Mouse (Mus musculus) heart, postnatal 0 days (tissue): ENCODE measurements around the gene Gab1. TPM values are rescaled to one million over a fixed set of nuclear protein-coding genes. Genes with fewer than 3 reads are reported as not detected.
A peak's percentile ranks its signal among the peaks of the same experiment; 100 is the strongest.
"Not testable (repeated sequence)": the region's sequence is repeated elsewhere in the genome, so short reads cannot be mapped to it uniquely, and the experiment has no call there.

Experiments used
- ATAC-seq: fragments of 200-750 bp; cut with Nextera tagmentation; 2 replicates; pipeline ENCODE4 v1.8.0; 2017; ENCODE audit warnings: low read depth, moderate number of reproducible peaks, moderate library complexity; ENCODE audit not compliant: insufficient read depth
- DNase-seq: peaks from one replicate; pipeline ENCODE4 v3.0.0-alpha.2; 2016; ENCODE audit warnings: low spot score
- H3K27ac ChIP-seq: fragments of 300-500 bp; sonication (generic); 2 replicates; pipeline ENCODE4 v1.5.1; 2014; ENCODE audit warnings: low read depth, mild to moderate bottlenecking
- H3K27me3 ChIP-seq: fragments of 300-500 bp; sonication (generic); 2 replicates; pipeline ENCODE4 v1.6.1; 2014; ENCODE audit warnings: low read length, mixed read lengths; ENCODE audit not compliant: control insufficient read depth, insufficient read depth
- H3K36me3 ChIP-seq: fragments of 300-500 bp; sonication (generic); replicated peaks from 2 replicates; pipeline ENCODE4 v1.6.1; 2014; ENCODE audit warnings: low read length, mixed read lengths; ENCODE audit not compliant: control insufficient read depth, insufficient read depth
- H3K4me1 ChIP-seq: fragments of 300-500 bp; sonication (generic); 2 replicates; pipeline ENCODE4 v1.6.1; 2014; ENCODE audit warnings: antibody characterized with exemption; ENCODE audit not compliant: control insufficient read depth, insufficient read depth
- H3K4me2 ChIP-seq: fragments of 300-500 bp; sonication (generic); 2 replicates; pipeline ENCODE4 v1.6.1; 2014; ENCODE audit warnings: low read depth, mild to moderate bottlenecking, low read length, moderate library complexity
- H3K4me3 ChIP-seq: fragments of 300-500 bp; sonication (generic); 2 replicates; pipeline ENCODE4 v1.5.1; 2014; ENCODE audit warnings: low read depth, low read length
- H3K9ac ChIP-seq: fragments of 300-500 bp; sonication (generic); replicated peaks from 2 replicates; pipeline ENCODE4 v1.6.1; 2014; ENCODE audit warnings: low read depth, low read length, mixed read lengths
- H3K9me3 ChIP-seq: fragments of 300-500 bp; sonication (generic); replicated peaks from 2 replicates; pipeline ENCODE4 v1.6.1; 2016; ENCODE audit warnings: low read length; ENCODE audit not compliant: control insufficient read depth
- CTCF ChIP-seq: IDR thresholded peaks from 2 replicates; pipeline ENCODE4 v1.5.1; 2016; ENCODE audit warnings: antibody characterized with exemption, control low read depth, low read depth
- EP300 ChIP-seq: IDR thresholded peaks from 2 replicates; pipeline ENCODE4 v1.6.1; 2016; ENCODE audit warnings: antibody characterized with exemption, low read depth
- whole genome bisulfite sequencing: fragments of 180-500 bp; shearing (Covaris S2); extraction: QIAGEN DNeasy Blood & Tissue Kit; methylation state at CpG from one replicate; pipeline ENCODE4 v1.1.7; 2014; 5-methylcytosine and 5-hydroxymethylcytosine counted together
- polyA plus RNA-seq: library from polyadenylated mRNA; unstranded; fragments of >200 nt; fragmentation: Nextera tagmentation; extraction: Ambion mirVana; gene quantifications from 2 replicates; pipeline ENCODE4 v1.2.1, GENCODE M21; 2015
- total RNA-seq: library from RNA; depleted of rRNA; stranded (reverse); fragments of >200 nt; gene quantifications from 2 replicates; pipeline ENCODE4 v1.2.3, GENCODE M21; 2014; ENCODE audit warnings: low replicate concordance

Gene Gab1
- total and polyA plus RNA-seq, 2 experiments from 2014 or later = 18.8 to 54.0 TPM

DNA sequence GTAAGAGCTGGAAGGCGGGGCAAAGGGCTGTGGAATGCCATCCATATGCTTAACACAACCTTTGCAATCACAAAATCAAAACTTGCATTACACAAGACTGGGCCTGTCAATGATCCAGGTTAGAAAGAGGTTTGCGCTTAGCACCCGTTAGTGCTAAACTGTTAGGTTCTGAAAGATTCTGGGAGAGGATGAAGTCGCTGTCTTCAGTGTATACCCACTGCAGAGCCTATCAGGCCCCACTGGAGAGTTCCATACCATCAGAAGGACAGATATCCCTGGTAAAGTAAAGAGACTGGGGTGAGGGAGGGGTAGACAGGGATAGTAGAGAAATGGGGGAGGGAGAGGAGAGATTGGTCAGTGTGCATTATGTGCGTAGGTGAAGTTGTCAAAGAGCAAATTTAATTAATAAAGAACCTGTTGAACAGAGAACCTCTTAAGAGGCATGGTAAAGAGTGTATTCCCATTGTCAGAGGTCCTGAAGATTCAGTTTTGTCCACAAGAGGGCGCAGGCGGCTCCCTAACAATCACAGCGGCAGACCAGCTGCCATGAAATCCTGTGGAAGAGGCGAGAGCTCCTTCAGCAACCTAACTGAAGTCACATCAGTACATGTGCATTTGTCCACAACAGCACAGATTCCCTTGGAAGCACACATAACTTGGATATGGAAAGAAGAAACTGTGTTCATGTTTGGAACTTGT is 127.2 kb downstream of the Gab1 start:
- Histone ChIP-seq H3K4me3 (no peak overlapping the region), H3K36me3 (no peaks in the 10 kb centered on the region), H3K9me3 (no peaks in the 10 kb centered on the region), H3K4me1 (no peaks in the 10 kb centered on the region), H3K4me2 (no peak overlapping the region), H3K27ac (no peak overlapping the region), H3K9ac (no peak overlapping the region), H3K27me3 (no peaks in the 10 kb centered on the region)
- 27% methylated on average over 9 of the region's 9 CpGs for WGBS
- peak; percentile 72; the same call in 1 of the 2 replicates for ATAC-seq
- no peak for TF ChIP-seq EP300
- TF ChIP-seq CTCF = peak; percentile 93
- peak; percentile 79 for DNase-seq

DNA sequence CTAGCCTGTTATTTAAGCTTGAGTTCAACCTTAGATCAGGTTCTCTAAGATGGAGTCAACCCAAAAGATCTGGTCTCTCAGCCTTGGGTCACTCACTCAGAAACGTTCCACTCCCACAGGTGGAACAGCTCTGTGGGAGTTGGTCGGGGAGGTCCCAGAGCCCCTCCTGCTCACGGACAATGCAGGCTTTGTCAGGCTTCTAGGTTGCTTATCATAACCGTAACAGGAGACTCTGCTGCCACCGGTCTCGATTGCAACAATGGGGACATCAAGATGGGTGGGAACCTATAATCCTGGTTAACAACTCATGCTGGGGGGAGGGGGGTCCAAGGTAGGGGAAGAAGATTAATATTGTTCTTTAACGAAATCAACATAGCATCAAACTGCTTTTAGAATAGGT is 127.9 kb downstream of the Gab1 start:
- Histone ChIP-seq H3K4me2 (no peak overlapping the region), H3K27ac (no peak overlapping the region), H3K9me3 (no peaks in the 10 kb centered on the region), H3K4me3 (no peak overlapping the region), H3K27me3 (no peaks in the 10 kb centered on the region), H3K4me1 (no peaks in the 10 kb centered on the region), H3K9ac (no peak overlapping the region), H3K36me3 (no peaks in the 10 kb centered on the region)
- WGBS = 67% methylated on average over 7 of the region's 7 CpGs
- DNase-seq = no peak
- TF ChIP-seq CTCF = no peak
- TF ChIP-seq EP300 = no peak
- no peak for ATAC-seq

DNA sequence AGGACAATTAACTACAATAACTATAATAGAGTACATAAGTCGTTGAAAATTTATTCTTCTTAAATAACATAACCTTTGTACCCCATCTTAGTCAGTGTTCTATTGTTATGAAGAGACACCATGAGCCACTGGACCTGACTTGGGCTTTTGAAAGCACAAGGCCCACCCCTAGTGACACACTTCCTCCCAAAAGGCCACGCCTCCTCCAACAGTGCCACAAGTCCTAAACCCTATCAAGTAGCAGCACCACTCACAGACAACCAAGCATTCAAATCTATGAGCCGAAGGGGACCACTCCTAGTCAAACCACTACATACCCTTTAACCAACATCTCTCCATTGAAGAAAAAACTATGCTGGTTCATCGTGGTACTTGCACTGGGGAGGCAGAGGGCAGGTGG is 131.2 kb downstream of the Gab1 start:
- no peaks in the 10 kb centered on the region for H3K9me3 ChIP-seq
- no peak overlapping the region for H3K4me2 ChIP-seq
- no peak overlapping the region for H3K9ac ChIP-seq
- TF ChIP-seq EP300 = no peak
- no peak for TF ChIP-seq CTCF
- H3K27me3 ChIP-seq = no peaks in the 10 kb centered on the region
- no peak for DNase-seq
- WGBS = 91% methylated on average over 4 of the region's 4 CpGs
- no peaks in the 10 kb centered on the region for H3K36me3 ChIP-seq
- no peak overlapping the region for H3K27ac ChIP-seq
- ATAC-seq = no peak
- H3K4me1 ChIP-seq = no peaks in the 10 kb centered on the region
- no peak overlapping the region for H3K4me3 ChIP-seq

DNA sequence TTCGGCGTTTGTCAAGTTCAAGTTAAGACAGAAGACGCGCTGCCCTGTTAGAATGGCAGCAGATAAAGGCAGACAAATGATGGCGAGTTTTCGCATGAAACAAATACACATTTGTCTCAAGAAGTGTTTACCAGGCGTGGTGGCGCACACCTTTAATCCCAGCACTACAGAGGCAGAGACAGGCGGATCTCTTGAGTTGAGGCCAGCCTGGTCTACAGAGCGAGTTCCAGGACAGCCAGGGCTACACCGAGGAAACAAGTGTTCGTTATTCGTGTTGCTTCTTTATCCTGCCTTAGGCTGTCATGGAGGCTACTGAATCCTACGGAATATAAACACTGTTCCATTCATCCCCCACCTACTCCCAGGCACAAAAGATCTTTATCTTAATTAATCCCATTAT is 140.4 kb downstream of the Gab1 start:
- Histone ChIP-seq H3K9ac (peak overlapping the region; percentile 47; the same call in 1 of the 2 replicates), H3K9me3 (no peaks in the 10 kb centered on the region), H3K4me3 (peak overlapping the region; percentile 97), H3K4me1 (peaks cover 10% of the 10 kb centered on the region), H3K4me2 (peak overlapping the region; percentile 41), H3K27me3 (no peaks in the 10 kb centered on the region), H3K27ac (peak overlapping the region; percentile 99), H3K36me3 (peaks cover 9% of the 10 kb centered on the region; the same call in 1 of the 2 replicates)
- 13% methylated on average over 14 of the region's 14 CpGs for WGBS
- DNase-seq (no peak), ATAC-seq (peak; percentile 10; the same call in 1 of the 2 replicates)
- no peak for TF ChIP-seq CTCF
- no peak for TF ChIP-seq EP300

DNA sequence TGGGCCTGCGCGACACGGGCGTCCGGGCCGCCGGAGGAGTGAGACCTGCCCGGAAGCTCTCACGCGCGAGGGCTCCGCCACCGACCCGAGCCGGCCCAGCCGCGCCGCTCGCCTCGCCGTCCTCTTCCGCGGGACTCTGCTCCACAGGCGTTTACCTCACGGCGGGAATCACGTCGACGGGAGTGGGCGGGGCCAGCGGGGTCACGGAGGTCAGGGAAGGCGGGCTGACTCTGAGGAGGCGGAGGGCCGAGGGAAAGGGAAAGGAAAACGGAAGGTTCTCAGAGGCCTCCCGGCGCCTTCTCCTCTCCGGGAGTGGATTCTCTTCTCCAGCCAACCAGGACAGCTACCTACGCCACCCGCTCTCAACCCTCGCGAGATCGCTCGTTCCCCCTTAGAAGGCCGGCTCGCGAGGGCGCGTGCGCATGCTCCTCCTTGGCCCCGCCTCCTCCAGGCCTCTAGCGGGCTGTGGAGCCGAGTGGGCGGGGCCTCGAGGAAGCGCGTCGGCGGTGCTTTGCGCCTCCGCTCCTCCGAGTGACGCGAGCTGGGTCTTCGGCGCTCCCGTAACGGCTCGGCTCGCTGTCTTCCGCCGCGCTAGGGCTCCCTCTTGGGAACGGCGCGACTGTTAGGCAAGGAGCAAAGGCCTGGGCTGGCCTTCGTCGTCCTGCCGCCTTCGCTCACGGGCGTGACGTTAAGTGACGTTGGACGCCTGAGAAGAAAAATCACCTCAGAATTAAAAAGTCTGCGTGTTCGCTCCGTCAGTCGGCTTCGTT is 141.0 kb downstream of the Gab1 start, which contains the start of gene Smarca5:
Smarca5 (minus strand) TSS at position 343 of the 770 bp plus-strand sequence.
- peaks cover 12% of the 10 kb centered on the region; the same call in 1 of the 2 replicates for H3K36me3 ChIP-seq
- DNase-seq (peak; percentile 86), ATAC-seq (peak; percentile 93)
- not testable (repeated sequence) for H3K27me3 ChIP-seq, H3K4me1 ChIP-seq, H3K9me3 ChIP-seq
- H3K27ac ChIP-seq = peak within 1 kb of the TSS; percentile 99
- H3K4me3 ChIP-seq = peak within 1 kb of the TSS; percentile 97
- TF ChIP-seq EP300 = 0 out of 2 replicates have a peak, but pooled peaks have one; percentile 34
- H3K4me2 ChIP-seq = peak within 1 kb of the TSS; percentile 98
- H3K9ac ChIP-seq = peak within 1 kb of the TSS; percentile 92
- WGBS = 2% methylated on average over 55 of the region's 91 CpGs
